Mouse (Mus musculus): ENCODE measurements around the gene Rag2.

DNA sequence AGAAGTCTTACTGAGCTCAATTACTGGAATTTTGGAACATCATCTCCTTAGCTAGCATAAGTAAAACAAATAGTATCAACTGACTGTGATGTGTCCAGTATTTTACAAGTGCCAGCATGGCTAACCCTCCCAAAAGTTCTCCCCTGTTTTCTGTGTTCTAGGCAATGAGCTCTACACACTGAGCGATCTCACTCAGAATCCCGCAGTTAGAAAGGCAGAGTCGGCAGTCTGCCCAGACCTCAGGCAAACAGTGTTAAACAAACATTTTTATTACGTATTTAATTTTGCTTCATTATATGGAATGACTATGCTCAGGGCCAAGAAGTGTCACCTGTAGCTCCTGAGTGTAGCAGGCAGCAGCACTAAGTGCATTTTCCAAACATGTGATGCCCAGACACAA is 47.3 kb upstream of the Rag2 start:
- TF ChIP-seq CTCF (IDR thresholded peaks at IDR 0.05; ENCODE audit: low read depth, low read length) (no peak), POLR2A (IDR thresholded peaks at IDR 0.05; ENCODE audit: borderline replicate concordance, low read depth, low read length) (no peak)

Measured in bone marrow macrophage, adult 2 months (primary cell).